Mouse (Mus musculus) hindbrain, embryonic 15.5 days (tissue): ENCODE measurements around the gene Spag7. TPM values are rescaled to one million over a fixed set of nuclear protein-coding genes. Genes with fewer than 3 reads are reported as not detected.

ENCODE experiments used
- ATAC-seq: fragments of 200-750 bp; cut with Nextera tagmentation; 2 replicates; pipeline ENCODE4 v1.8.0; 2017; ENCODE audit warnings: low read depth, moderate number of reproducible peaks, moderate TSS enrichment; ENCODE audit not compliant: low FRiP score
- H3K27ac ChIP-seq: fragments of 300-500 bp; sonication (generic); replicated peaks from 2 replicates; pipeline ENCODE4 v1.5.1; 2015; ENCODE audit warnings: mild to moderate bottlenecking, inconsistent platforms
- H3K27me3 ChIP-seq: fragments of 300-500 bp; sonication (generic); 2 replicates; pipeline ENCODE4 v1.6.1; 2015; ENCODE audit warnings: control low read depth, inconsistent platforms
- H3K36me3 ChIP-seq: fragments of 300-500 bp; sonication (generic); 2 replicates; pipeline ENCODE4 v1.6.1; 2015; ENCODE audit warnings: control low read depth, inconsistent platforms
- H3K4me1 ChIP-seq: fragments of 300-500 bp; sonication (generic); replicated peaks from 2 replicates; pipeline ENCODE4 v1.6.1; 2015; ENCODE audit warnings: control low read depth, inconsistent platforms
- H3K4me2 ChIP-seq: fragments of 300-500 bp; sonication (generic); 2 replicates; pipeline ENCODE4 v1.6.1; 2015; ENCODE audit warnings: moderate library complexity, mild to moderate bottlenecking, inconsistent platforms
- H3K4me3 ChIP-seq: fragments of 300-500 bp; sonication (generic); 2 replicates; pipeline ENCODE4 v1.5.1; 2015; ENCODE audit warnings: mild to moderate bottlenecking, inconsistent platforms
- H3K9ac ChIP-seq: fragments of 300-500 bp; sonication (generic); 2 replicates; pipeline ENCODE4 v1.6.1; 2015; ENCODE audit warnings: inconsistent platforms
- H3K9me3 ChIP-seq: fragments of 300-500 bp; sonication (generic); 2 replicates; pipeline ENCODE4 v1.6.1; 2016; ENCODE audit warnings: control low read depth, inconsistent platforms
- WGBS: fragments of 180-500 bp; shearing (Covaris S2); methylation state at CpG from one replicate; pipeline ENCODE4 v1.1.7; 2015; 5-methylcytosine and 5-hydroxymethylcytosine counted together
- polyA plus RNA-seq: library from polyadenylated mRNA; unstranded; fragments of >200 nt; fragmentation: Nextera tagmentation; extraction: Ambion mirVana; gene quantifications from 2 replicates; pipeline ENCODE4 v1.2.1, GENCODE M21; 2015

Gene Spag7
- polyA plus RNA-seq: 152 and 164 TPM in 2 replicates

DNA sequence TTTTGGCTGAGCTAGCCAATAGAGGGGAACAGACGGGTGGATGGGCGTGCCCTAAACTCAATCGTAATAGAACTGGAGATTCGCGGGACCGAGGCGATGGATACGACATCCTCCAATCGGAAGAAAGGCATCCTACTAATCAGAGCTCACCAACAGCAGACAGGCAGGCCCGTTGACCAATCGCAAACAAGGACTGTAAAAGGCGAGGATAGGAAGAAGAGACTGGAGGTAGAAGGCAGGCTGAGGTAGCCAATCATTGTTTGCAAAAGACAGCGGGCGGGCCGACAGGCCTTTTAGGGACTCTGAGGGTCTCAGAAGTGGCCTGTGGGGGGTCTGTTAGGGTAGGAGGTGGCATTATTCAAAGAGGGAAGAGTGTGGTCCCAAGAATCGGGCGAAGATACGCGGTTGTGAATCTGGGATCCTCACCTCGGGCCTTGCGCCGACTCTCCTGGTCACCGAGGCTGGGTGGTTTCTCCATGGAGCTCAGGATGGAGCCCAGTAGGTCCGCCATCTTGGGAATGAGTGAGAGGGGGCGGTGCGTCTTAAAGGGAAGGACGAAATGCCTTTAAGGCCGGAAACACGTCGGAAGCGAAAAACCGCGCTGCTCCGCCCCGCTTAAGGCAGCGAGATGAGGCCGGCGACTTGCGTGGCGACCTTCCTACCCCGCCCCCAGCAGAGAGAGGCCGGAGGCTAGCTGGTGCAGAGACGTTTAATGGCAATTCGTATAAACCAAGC, at the start of gene Spag7:
TSS of gene Spag7 (minus strand) at position 646 of the 735 bp plus-strand sequence.
- Histone ChIP-seq H3K4me1 (peaks cover 32% of the 10 kb centered on the region), H3K27me3 (no peaks in the 10 kb centered on the region), H3K4me3 (peak within 1 kb of the TSS; percentile 57), H3K9ac (peak within 1 kb of the TSS; percentile 64), H3K27ac (peak within 1 kb of the TSS; percentile 99), H3K4me2 (peak within 1 kb of the TSS; percentile 83), H3K36me3 (peaks cover 17% of the 10 kb centered on the region), H3K9me3 (no peaks in the 10 kb centered on the region)
- 0% methylated on average over 44 of the region's 44 CpGs for WGBS
- ATAC-seq: peak; percentile 98

DNA sequence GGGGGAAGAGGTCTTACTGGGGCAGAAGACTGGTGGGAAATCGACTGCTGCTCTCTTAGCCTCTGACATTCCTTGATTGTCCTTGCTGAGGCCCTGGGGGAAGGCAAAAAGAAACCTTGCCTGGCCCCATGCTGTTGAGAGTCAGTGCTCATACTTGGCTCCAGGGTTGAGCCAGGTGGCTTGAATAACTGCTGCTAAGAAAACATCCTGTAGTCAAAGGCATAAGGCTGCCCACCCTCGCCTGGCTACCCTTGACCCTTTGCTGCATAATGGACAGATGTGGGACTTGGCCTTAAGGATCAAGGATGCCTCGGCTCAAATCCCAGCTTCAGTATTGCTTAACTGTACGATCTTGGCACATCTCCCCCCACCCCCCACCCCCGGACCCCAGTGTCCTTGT, 49.3 kb upstream of the Spag7 start:
- Histone ChIP-seq H3K9ac (no peak overlapping the region), H3K4me2 (no peak overlapping the region), H3K9me3 (no peaks in the 10 kb centered on the region), H3K36me3 (peaks cover 48% of the 10 kb centered on the region), H3K4me3 (no peak overlapping the region), H3K4me1 (no peaks in the 10 kb centered on the region), H3K27me3 (no peaks in the 10 kb centered on the region), H3K27ac (no peak overlapping the region)
- 83% methylated on average over 5 of the region's 5 CpGs for WGBS
- no peak for ATAC-seq

DNA sequence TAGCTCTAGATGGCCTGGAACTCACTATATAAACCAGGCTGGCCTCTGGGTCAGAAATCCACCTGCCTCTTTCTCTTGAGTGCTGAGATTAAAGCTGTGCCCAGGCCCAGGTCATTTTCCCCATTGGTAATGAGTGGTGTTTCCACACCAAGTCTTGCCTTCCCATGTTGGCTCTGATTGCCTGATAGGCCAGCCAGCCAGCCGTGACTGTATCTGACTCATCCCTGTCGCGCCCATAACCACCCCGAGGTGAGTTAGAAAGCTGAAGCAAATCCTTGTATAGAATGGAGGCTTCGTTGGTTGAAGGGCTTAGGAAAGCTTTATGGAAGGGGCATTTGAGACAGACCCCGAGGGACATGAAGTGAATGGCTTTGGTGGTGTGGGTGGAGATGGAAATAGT, 46.6 kb upstream of the Spag7 start:
- Histone ChIP-seq H3K4me1 (no peaks in the 10 kb centered on the region), H3K9me3 (no peaks in the 10 kb centered on the region), H3K4me2 (no peak overlapping the region), H3K27me3 (no peaks in the 10 kb centered on the region), H3K9ac (no peak overlapping the region), H3K4me3 (no peak overlapping the region), H3K36me3 (peaks cover 52% of the 10 kb centered on the region), H3K27ac (no peak overlapping the region)
- no peak for ATAC-seq
- 92% methylated on average over 6 of the region's 6 CpGs for WGBS

DNA sequence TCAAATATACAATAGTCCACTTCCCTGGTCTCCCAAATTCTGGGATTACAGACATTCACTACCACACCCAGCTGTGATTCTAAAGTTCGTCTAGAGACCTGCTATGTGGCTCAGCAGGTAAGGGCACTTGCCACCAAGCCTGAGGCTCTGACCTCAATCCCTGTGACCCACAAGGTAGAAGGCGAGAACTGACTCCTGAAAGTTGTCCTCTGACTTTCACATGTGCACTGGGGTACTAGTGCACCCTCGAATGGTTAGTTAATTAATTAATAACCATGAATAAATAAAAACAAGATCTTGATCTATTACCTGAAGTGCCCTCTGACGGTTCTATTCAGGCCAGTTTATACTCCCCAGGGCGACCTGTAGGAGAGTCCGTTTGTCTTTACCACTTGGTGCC, 44.0 kb upstream of the Spag7 start:
- H3K27ac ChIP-seq: no peak overlapping the region

DNA sequence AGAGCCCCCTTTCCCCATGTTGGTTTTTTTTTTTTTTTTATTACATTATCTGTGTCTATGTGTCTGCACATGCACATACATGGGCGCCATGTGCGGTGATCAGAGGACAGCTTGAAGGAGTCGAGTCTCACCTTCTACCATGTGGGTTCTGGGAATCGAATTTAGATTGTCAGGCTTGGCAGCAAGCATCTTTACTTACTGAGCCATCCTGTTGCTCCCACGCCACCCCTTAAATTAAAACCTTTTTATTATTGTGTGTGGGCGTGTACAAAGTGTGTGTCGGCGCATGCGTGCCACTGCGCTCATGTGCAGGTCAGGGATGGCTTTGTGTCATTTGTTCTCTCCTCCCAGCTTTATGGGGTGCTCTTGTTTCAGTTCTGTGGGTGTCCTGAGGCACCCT, 41.8 kb upstream of the Spag7 start:
- no peak overlapping the region for H3K4me2 ChIP-seq
- H3K4me3 ChIP-seq: no peak overlapping the region
- no peak overlapping the region for H3K27ac ChIP-seq
- peaks cover 54% of the 10 kb centered on the region for H3K36me3 ChIP-seq
- no peak overlapping the region for H3K9ac ChIP-seq
- no peaks in the 10 kb centered on the region for H3K4me1 ChIP-seq
- WGBS: 97% methylated on average over 10 of the region's 10 CpGs
- H3K9me3 ChIP-seq: no peaks in the 10 kb centered on the region
- ATAC-seq: no peak
- no peaks in the 10 kb centered on the region for H3K27me3 ChIP-seq

More for the DNA sequence above, 44.0 kb upstream of the Spag7 start:
- Histone ChIP-seq H3K4me2 (no peak overlapping the region), H3K36me3 (peaks cover 46% of the 10 kb centered on the region), H3K9me3 (no peaks in the 10 kb centered on the region), H3K4me3 (no peak overlapping the region), H3K27me3 (no peaks in the 10 kb centered on the region), H3K4me1 (no peaks in the 10 kb centered on the region), H3K9ac (no peak overlapping the region)
- WGBS: 90% methylated on average over 6 of the region's 6 CpGs
- ATAC-seq: no peak

DNA sequence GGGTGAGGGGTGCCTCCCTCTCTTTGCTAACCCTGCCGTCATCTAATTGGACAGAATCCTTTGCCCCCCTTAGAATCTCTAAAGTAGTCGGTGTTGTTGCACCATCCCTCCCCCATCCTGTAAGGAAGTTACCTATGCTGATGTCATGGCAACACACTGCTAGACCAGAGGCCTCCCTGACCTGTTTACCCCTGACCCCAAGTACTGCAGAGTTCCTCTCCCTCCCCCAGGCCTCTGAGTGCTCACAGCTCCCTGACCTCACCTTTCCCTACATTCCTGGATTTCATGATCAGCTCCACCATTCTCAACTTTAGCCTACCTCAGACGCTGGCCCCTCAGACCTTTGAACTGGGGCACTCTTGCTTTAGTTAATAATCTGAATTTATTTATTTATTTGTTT, 36.9 kb upstream of the Spag7 start:
- Histone ChIP-seq H3K4me3 (no peak overlapping the region), H3K27me3 (no peaks in the 10 kb centered on the region), H3K4me1 (peaks cover 17% of the 10 kb centered on the region), H3K9ac (no peak overlapping the region), H3K36me3 (peaks cover 60% of the 10 kb centered on the region), H3K9me3 (no peaks in the 10 kb centered on the region), H3K4me2 (no peak overlapping the region), H3K27ac (no peak overlapping the region)
- 85% methylated on average over 3 of the region's 3 CpGs for WGBS
- no peak for ATAC-seq

DNA sequence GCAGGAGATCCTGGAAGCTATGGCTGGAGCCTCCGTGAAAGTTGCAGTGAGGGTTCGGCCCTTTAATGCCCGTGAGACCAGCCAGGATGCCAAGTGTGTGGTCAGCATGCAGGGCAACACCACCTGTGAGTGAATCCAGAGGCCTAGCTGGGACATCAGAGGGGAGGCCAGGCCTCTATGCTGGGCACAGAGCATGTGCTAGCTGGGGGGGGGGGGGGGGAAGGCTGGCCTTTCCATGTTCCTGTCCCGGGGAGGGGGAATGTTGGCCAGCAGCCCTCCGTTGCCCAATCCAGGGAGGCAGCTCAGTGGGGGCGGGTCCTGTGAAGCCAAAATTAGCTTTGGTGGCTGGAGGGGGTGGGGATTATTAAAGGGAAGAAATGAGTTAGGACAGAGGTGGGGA, 33.6 kb upstream of the Spag7 start:
- Histone ChIP-seq H3K4me2 (peak overlapping the region; percentile 83; the same call in 1 of the 2 replicates), H3K4me3 (no peak overlapping the region), H3K36me3 (peaks cover 35% of the 10 kb centered on the region), H3K27ac (no peak overlapping the region), H3K4me1 (peaks cover 24% of the 10 kb centered on the region), H3K9ac (no peak overlapping the region), H3K27me3 (no peaks in the 10 kb centered on the region), H3K9me3 (no peaks in the 10 kb centered on the region)
- no peak for ATAC-seq
- 79% methylated on average over 6 of the region's 6 CpGs for WGBS

DNA sequence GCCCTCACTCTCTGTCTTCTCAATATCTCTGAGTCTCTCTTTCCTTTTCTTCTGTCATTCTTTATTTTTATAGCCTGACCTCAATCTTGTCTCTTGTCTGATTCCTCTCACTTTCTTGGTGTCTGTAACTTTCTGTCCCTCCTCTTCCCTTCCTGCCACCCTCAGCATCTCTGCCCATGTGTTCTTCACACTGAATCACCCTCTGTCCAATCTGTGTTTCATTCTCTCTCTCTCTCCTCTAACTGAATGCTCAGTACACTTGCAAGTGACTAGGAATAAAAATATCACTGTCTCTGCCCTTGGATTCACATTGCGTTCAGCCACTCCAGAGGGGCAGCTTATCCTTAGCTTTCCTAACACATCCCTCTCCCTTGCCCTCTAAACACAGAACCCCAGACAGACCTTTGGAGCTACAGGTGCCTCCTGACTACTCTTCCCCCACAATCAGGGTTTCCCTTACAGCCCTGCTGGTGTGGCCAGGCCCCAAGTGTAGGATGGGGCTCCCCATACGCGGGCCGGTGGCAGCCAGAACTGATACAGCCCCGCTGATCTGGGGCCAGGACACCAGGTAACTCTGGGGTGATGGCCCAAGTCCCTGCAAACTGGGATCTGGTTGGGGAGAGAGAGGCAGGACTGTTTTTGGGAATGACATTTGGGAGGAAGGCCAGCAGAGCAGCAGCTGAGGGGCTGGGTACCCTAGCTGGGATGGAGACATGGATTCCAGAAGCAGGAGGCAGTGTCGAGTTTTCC, 32.9 kb upstream of the Spag7 start:
- no peak for ATAC-seq
- 0 out of 2 replicates have a peak overlapping the region, but pooled peaks have one; percentile 23 for H3K9ac ChIP-seq
- peak overlapping the region; percentile 83 for H3K4me2 ChIP-seq
- H3K9me3 ChIP-seq: no peaks in the 10 kb centered on the region
- no peak overlapping the region for H3K27ac ChIP-seq
- H3K27me3 ChIP-seq: no peaks in the 10 kb centered on the region
- H3K4me1 ChIP-seq: peaks cover 24% of the 10 kb centered on the region
- 75% methylated on average over 6 of the region's 6 CpGs for WGBS
- peak overlapping the region; percentile 81; the same call in 1 of the 2 replicates for H3K4me3 ChIP-seq
- H3K36me3 ChIP-seq: peaks cover 28% of the 10 kb centered on the region

DNA sequence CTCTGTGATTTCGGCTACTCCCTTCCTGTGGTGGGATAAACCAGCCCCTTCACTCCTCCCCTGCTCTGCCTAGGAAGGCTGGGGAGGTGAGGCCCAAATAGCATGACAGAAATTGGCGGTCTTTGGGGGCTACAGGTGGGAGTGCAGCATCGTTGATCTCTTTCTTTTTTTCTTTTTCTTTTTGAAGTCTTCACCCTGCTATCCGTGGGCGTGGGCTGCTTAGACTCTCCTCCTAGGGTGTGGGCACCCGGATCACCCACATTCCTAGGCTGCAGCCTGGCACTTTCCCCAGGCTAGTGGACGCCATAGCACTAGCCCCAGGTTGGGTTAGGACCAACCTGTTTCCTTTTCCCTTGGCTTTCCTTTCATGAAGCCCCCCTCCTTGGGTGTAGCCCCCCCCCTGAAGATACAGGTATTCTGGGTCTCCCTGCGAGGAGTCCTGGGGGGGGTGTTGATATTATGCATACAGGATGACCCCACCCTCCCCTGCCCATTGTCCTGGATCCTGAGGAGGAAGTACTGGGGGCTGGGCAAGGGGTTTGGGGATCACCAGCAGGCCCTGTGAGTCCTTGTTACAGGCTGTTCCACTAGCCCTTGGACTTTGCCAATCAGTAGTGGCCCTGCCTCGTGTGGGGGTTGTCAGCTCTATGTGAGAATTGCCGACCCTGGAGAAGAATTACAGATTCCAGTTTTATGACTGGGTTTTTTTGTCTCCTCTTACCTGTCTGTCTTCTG, 32.2 kb upstream of the Spag7 start:
- 13% methylated on average over 10 of the region's 10 CpGs for WGBS
- no peak overlapping the region for H3K27ac ChIP-seq
- ATAC-seq: no peak
- H3K27me3 ChIP-seq: no peaks in the 10 kb centered on the region
- peaks cover 21% of the 10 kb centered on the region for H3K36me3 ChIP-seq
- no peaks in the 10 kb centered on the region for H3K9me3 ChIP-seq
- H3K4me3 ChIP-seq: peak overlapping the region; percentile 81
- peaks cover 24% of the 10 kb centered on the region for H3K4me1 ChIP-seq
- peak overlapping the region; percentile 89 for H3K9ac ChIP-seq
- peak overlapping the region; percentile 83 for H3K4me2 ChIP-seq

DNA sequence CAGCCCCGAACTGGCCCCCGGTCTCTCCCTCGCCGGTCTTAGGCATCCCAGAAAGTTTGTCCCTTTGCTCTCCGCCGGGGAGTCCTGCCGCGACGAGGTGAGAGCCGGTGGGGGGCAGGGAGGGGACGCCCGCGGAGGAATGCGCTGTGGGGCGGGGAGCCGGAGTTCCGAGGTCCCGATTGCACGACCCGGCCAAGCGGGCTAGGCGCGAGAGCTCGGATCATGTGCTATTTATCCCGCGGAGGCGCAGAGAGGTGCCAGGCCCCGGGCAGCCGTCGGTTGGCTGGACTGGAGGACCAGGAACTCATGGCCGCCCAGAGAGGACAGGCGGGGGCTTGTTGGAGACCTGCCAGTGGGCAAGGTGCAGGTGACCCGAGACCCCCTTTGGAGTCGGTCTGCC, 31.4 kb upstream of the Spag7 start:
- peak overlapping the region; percentile 81 for H3K4me3 ChIP-seq
- peak overlapping the region; percentile 96 for H3K27ac ChIP-seq
- WGBS: under 1% methylated on average over 34 of the region's 34 CpGs
- no peaks in the 10 kb centered on the region for H3K27me3 ChIP-seq
- H3K36me3 ChIP-seq: peaks cover 13% of the 10 kb centered on the region
- ATAC-seq: peak; percentile 35
- no peaks in the 10 kb centered on the region for H3K9me3 ChIP-seq
- H3K4me2 ChIP-seq: peak overlapping the region; percentile 83
- H3K4me1 ChIP-seq: peaks cover 24% of the 10 kb centered on the region
- H3K9ac ChIP-seq: peak overlapping the region; percentile 89

DNA sequence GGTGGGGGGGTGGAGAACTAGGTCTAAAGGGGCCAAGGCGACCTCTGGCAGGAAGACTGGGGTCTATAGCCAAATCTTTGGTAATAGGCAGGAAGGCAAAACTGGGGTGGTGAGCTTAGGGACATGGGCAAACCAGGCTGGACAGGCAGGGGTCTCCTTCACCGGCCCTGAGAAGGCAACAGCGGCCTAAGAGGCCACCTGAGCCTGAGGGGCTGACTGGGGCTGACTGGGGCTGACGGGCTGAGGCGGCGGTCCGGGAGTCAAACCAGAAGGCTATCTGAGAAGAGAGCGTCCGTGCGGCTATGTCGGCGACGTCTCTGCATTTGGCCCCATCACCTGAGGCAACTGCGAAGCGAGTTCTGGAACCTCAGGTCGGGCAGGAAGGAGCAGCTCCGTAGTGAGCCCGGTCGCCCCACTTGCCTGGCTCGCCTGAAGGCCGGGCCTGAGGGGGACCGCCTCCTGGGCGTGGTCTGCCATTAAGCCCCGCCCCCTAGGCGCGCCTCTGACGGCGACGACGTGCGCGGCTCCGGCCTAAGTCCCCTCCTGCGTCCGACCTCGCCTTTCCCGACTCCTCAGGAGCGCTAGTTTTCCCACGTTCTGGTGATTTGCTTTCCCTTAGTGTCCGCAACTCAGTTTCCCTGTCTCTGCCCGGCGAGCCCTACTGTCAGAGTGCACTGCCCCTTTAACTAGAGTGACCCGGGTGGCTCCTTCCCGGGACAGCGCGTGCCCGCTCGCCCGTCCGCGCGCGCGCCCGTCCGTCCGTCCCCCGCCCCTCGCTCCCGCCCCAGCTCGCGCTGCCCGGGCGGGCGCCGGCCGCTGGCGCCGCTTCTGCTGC, 30.7 kb upstream of the Spag7 start, which contains the start of the genes Inca1 and Kif1c:
TSS of gene Inca1 (minus strand) at position 434 of the 835 bp plus-strand sequence.
TSS of gene Kif1c (plus strand) at position 827 of the 835 bp plus-strand sequence.
- peak; percentile 96 for ATAC-seq
- Histone ChIP-seq H3K4me2 (peak within 1 kb of the TSS; percentile 83), H3K9ac (peak within 1 kb of the TSS; percentile 89), H3K27me3 (no peaks in the 10 kb centered on the region), H3K4me3 (peak within 1 kb of the TSS; percentile 81), H3K4me1 (peaks cover 24% of the 10 kb centered on the region), H3K27ac (peak within 1 kb of the TSS; percentile 96), H3K9me3 (no peaks in the 10 kb centered on the region), H3K36me3 (peaks cover 7% of the 10 kb centered on the region)
- WGBS: 1% methylated on average over 69 of the region's 69 CpGs
